Comparison of ENCODE assay signal across 19 mouse cellular contexts in genomic region chr9:107087531-107087930, GRCm38 (mm10).
DNase-seq lines count a peak whose midpoint lies in the region; ATAC-seq and TF ChIP-seq lines count a peak whose summit lies in the region.
"Had no signal": no experiment of that assay in that cellular context is flagged by ENCODE, and none has a peak within 500 bp of the region (broad histone marks: within the 10 kb centered on the region; RNA-seq: fewer than 3 reads in every experiment).

No protein-coding gene starts in this region.

- H3K9me3 ChIP-seq in hindbrain, postnatal 0 days (ENCODE audit: low read length): no peaks in the 10 kb centered on the region
- H3K9me3 ChIP-seq in hindbrain, embryonic 10.5 days: no peaks in the 10 kb centered on the region
- H3K9me3 ChIP-seq: embryonic facial prominence, embryonic 15.5 days; G1E; heart, embryonic 12.5 days; hindbrain, embryonic 15.5 days; midbrain, embryonic 12.5 days had no signal

- no peaks in the 10 kb centered on the region for H3K36me3 ChIP-seq in hindbrain, postnatal 0 days (ENCODE audit: insufficient read depth, low read length)
- no peaks in the 10 kb centered on the region for H3K36me3 ChIP-seq in hindbrain, embryonic 10.5 days
- H3K36me3 ChIP-seq: embryonic facial prominence, embryonic 15.5 days; G1E; heart, embryonic 12.5 days; hindbrain, embryonic 15.5 days; midbrain, embryonic 12.5 days had no signal

- TF ChIP-seq POLR2A in cerebellum, adult 2 months (IDR thresholded peaks at IDR 0.05; ENCODE audit: borderline replicate concordance, insufficient read depth, low read length): no peak

- H3K27ac ChIP-seq in hindbrain, postnatal 0 days: no peak overlapping the region; the same call in 1 of the 2 replicates
- H3K27ac ChIP-seq in hindbrain, embryonic 10.5 days: no peak overlapping the region
- no peak overlapping the region; the same call in 1 of the 2 replicates for H3K27ac ChIP-seq in cerebellum, adult 2 months (ENCODE audit: insufficient read depth, low read length)
- H3K27ac ChIP-seq: embryonic facial prominence, embryonic 15.5 days; hindbrain, embryonic 15.5 days; liver, embryonic 14.5 days; midbrain, embryonic 12.5 days had no signal

- no peaks in the 10 kb centered on the region for H3K4me1 ChIP-seq in hindbrain, postnatal 0 days (ENCODE audit: insufficient read depth, low read length)
- H3K4me1 ChIP-seq in hindbrain, embryonic 10.5 days (replicated peaks): no peaks in the 10 kb centered on the region
- H3K4me1 ChIP-seq in cerebellum, adult 2 months (ENCODE audit: control insufficient read depth, insufficient read depth, low read length): peaks cover 5% of the 10 kb centered on the region; the same call in 1 of the 2 replicates
- H3K4me1 ChIP-seq: embryonic facial prominence, embryonic 15.5 days; heart, embryonic 12.5 days; midbrain, embryonic 12.5 days had no signal

- ATAC-seq in hindbrain, postnatal 0 days: no peak

- DNase-seq in hindbrain, postnatal 0 days (ENCODE audit: low spot score): peak; percentile 11
- DNase-seq in hindbrain, embryonic 10.5 days (ENCODE audit: low spot score): no peak
- DNase-seq in cerebellum, adult 2 months: peak; percentile 60 to 83
- peak; percentile 21 to 36 for DNase-seq in frontal cortex, postnatal 14 days (ENCODE audit: low spot score in 2 of 2)
- peak; percentile 49 to 81 for DNase-seq in right cerebral cortex, postnatal 10 days (ENCODE audit: low spot score in 2 of 2)
- DNase-seq in gastrocnemius, postnatal 4 days (ENCODE audit: low spot score in 2 of 2): no peak
- DNase-seq in ovary, postnatal 10 days (ENCODE audit: low spot score): no peak
- no peak for DNase-seq in spleen, adult 18-20 months
- DNase-seq: adrenal gland, postnatal 25 days; gastrocnemius, postnatal 10 days; kidney, adult 9 months; lung, postnatal 14 days; thymus, postnatal 36 days had no signal

- TF ChIP-seq CTCF in hindbrain, postnatal 0 days (IDR thresholded peaks at IDR 0.05; ENCODE audit: low read depth): no peak
- no peak for TF ChIP-seq CTCF in cerebellum, adult 2 months (IDR thresholded peaks at IDR 0.05; ENCODE audit: borderline replicate concordance, insufficient read depth, low read depth, low read length)

- WGBS in hindbrain, postnatal 0 days: 62% methylated on average over 2 of the region's 2 CpGs
- 84% methylated on average over 2 of the region's 2 CpGs for WGBS in hindbrain, embryonic 10.5 days
- 16% methylated on average over 2 of the region's 2 CpGs for WGBS in cerebellum, adult 2 months

- no peak overlapping the region for H3K4me2 ChIP-seq in hindbrain, postnatal 0 days (ENCODE audit: low read depth, low read length)
- H3K4me2 ChIP-seq: embryonic facial prominence, embryonic 15.5 days; heart, embryonic 12.5 days; hindbrain, embryonic 15.5 days; midbrain, embryonic 12.5 days had no signal

- H3K4me3 ChIP-seq in hindbrain, postnatal 0 days (ENCODE audit: low read length): no peak overlapping the region
- H3K4me3 ChIP-seq in hindbrain, embryonic 10.5 days: no peak overlapping the region
- no peak overlapping the region for H3K4me3 ChIP-seq in cerebellum, adult 2 months (replicated peaks; ENCODE audit: insufficient read depth, low read depth, low read length)
- H3K4me3 ChIP-seq: embryonic facial prominence, embryonic 15.5 days; heart, embryonic 12.5 days; hindbrain, embryonic 15.5 days; midbrain, embryonic 12.5 days had no signal

- H3K9ac ChIP-seq in hindbrain, postnatal 0 days (replicated peaks; ENCODE audit: low read length): no peak overlapping the region
- H3K9ac ChIP-seq: embryonic facial prominence, embryonic 15.5 days; heart, embryonic 12.5 days; hindbrain, embryonic 15.5 days; liver, embryonic 14.5 days; midbrain, embryonic 12.5 days had no signal

- H3K27me3 ChIP-seq in hindbrain, postnatal 0 days (ENCODE audit: insufficient read depth, low read length): no peaks in the 10 kb centered on the region
- H3K27me3 ChIP-seq in hindbrain, embryonic 10.5 days (ENCODE audit: insufficient read depth, poor library complexity, severe bottlenecking): no peaks in the 10 kb centered on the region
- no peaks in the 10 kb centered on the region for H3K27me3 ChIP-seq in cerebellum, adult 2 months (ENCODE audit: control insufficient read depth, insufficient read depth, low read length)
- H3K27me3 ChIP-seq: embryonic facial prominence, embryonic 15.5 days; hindbrain, embryonic 15.5 days; midbrain, embryonic 12.5 days had no signal

Comparison
In these comparisons a context has a peak if more than half of its experiments do, and no peak if none do; other contexts are left out.
1. DNase-seq: peak in hindbrain, postnatal 0 days (single experiment), cerebellum, adult 2 months (2 of 2), frontal cortex, postnatal 14 days (2 of 2) and right cerebral cortex, postnatal 10 days (2 of 2); none in hindbrain, embryonic 10.5 days (single experiment), gastrocnemius, postnatal 4 days (0 of 2), ovary, postnatal 10 days (single experiment) and spleen, adult 18-20 months (0 of 2).